Mouse (Mus musculus) left cerebral cortex, postnatal 25 days (tissue): Measurements from ENCODE around the gene Dmrt3. TPM values are rescaled to one million over a fixed set of nuclear protein-coding genes. Genes with fewer than 3 reads are reported as not detected.

Source experiments
- DNase-seq, 2 experiments: peaks; one replicate each; pipeline ENCODE4 v3.0.0; 2022; ENCODE audit warnings: low spot score in 2 of 2, mixed read lengths in 1 of 2
- intact Hi-C: fragments of 180-260 bp; cut with DNase I; formaldehyde crosslinking; loops from one replicate; pipeline ENCODE4 v1.15.1; 2025
- total RNA-seq, 2 experiments: library from RNA; stranded (reverse); gene quantifications; 2 replicates each; pipeline ENCODE4 v1.2.3; 2021

Gene Dmrt3
- total RNA-seq: under 1 TPM in 1 of 2 experiments, not detected in 1; 0.14 TPM

DNA sequence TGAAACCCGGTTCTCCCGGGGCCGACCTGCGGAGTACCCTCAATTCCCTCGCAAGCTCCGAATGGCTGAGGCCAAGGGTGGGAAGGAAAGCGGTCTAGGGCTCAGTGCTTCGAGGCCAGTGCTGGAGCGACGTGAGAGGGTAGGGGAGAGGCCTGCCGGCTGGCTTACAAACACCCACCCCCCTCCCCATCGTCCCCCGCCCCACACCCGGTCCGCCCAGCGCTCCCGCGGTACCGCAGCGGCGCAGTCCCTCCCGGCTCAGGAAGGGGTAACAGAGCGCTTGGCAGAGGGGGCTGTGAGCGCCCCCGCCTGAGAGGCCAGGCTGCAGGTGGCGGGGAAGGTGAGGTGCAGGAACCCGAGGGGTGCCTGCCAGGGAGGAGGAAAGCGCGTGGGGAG is at the start of gene Dmrt3:
TSS of gene Dmrt3 (plus strand) at position 287 of the 396 bp plus-strand sequence.
- no peak for DNase-seq
- intact Hi-C loops: no loop called here

DNA sequence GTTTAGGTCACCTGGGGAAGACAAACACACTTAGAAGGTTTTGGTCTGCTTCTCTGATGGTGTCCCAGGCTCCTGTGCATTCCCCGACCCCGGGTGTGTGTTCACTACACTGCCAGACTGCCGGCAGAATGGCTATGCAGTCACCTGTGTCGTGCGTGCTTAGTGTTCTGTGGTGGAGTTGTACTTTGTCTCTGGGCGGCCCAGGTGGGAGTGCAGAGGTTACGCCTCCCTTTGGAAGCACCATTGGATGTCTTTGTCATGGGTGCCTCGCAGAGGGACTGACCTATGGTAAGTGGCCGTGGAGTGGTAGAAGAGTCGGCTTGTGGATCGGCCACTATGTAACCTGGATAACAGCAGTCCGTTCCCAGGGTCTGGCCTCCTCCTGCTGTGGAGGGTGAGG is 45.7 kb upstream of the Dmrt3 start:
- intact Hi-C loops: no loop called here

DNA sequence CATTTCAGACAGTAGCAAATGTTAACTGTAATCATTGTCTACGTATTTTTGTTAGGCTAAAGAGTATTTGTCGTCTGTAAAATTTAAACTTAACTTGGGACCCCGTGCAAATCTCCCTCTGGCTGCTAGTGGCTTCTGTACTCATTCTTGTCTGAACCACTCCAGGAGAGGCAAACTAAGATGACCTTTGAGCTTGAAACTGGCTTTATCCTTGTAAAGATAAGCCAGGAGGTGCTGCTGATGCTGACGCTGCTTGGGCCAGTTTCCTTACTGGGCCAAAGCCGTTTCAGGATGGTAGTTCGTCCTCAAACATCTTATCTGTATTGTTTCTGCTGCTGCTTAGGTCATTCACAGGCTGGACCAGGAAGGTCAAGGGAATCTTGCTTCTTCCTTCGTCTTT is 40.3 kb upstream of the Dmrt3 start:
- intact Hi-C loops: no loop called here
- DNase-seq: no peak

More for the DNA sequence above, 45.7 kb upstream of the Dmrt3 start:
- DNase-seq: no peak

DNA sequence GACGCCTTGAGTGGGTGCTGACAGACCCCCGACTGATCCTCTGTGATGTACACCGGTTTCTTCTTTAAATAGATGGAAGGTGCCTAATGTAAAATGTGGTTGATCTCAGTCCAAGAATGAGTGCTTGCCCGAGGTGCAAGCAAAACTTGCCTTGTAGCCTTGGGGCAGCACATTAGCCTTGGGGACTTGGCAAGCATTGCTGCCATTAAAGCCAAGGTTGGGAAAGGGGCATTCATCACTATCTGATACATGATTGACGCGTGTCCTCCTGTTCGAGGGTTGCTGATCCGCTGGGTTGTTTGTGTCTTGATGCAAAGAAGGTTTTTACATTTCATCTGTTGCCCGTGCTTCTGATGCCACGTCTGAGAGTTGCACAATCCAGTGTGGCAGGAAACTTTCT is 35.7 kb upstream of the Dmrt3 start:
- intact Hi-C loops: no loop called here
- no peak for DNase-seq

DNA sequence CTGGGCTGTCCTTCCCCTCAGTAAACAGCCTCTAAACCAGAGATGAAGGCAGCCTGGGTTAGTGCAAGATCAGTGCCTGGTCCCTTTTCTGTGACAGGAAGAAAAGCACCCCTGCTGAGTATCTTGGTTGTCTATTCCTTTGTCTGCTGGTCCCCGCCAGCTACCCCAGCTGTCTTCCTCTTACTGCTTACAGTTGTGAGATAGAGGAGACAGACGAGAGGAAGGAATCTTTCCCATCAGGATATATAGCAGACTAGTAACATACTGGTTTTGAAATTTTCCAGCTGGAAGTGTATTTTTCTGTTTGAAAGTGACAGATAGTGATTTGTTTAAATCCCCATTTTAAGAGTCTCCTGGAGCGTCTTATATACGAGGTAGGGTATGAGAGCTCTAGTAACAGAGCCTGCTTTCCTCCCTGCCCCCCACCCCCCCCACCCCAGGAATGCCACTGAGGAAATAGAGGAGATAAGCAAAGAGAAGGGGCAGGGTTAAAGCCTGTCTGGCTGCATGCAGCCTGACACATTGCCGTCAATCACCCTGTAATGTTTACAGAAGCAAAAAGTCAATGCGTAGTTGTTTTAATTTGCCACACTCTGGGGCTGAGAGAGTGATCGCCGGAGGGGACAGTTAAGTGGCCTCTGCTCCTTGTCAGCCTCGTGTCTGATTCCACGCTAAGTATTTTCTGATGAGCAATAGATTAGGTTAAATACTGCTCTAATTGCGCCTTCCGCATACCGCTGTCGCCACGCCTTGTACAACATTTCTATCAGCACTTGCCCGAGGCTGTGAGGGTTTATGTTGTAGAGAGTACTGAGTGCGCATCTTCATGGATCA is 34.9 kb upstream of the Dmrt3 start:
- no peak for DNase-seq
- intact Hi-C loops: no loop called here

DNA sequence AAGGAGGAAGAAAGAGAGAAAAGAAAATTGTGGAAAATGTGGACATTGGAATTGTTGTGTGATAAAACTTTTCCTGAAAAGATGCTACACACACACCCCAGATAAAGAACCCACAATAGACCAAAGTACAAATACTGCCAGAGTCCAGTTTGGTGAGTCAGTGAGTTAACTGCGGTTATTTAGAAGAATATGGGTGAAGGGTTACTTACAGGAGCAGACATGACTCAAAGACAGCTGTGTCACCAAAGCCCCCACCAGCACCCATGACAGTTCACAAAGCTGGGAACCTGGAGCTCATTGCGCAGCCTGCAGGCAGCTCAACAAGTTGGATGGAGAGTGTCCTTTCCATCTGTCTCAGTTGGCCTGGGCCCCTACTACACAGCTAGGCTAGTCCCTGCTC is 31.7 kb upstream of the Dmrt3 start:
- DNase-seq: no peak
- intact Hi-C loops: no loop called here

DNA sequence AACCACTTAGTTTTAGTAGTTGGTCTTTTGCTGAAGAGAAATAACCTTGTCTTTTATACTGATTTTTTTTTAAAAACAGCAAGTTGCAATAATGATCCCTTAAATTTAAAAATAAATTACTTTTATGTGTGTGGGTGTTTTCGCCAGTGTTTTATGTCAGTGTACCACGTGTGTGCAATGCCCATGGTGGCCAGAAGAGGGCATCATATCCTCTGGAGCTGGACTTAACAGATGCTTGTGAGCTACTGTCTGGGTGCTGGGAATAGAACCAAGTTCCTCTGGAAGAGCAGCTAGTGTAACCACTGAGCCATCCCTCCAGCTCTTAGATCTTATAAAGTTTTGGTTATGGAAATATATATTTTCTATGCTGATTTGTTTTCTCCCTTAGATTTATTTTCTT is 30.7 kb upstream of the Dmrt3 start:
- intact Hi-C loops: no loop called here
- no peak for DNase-seq

DNA sequence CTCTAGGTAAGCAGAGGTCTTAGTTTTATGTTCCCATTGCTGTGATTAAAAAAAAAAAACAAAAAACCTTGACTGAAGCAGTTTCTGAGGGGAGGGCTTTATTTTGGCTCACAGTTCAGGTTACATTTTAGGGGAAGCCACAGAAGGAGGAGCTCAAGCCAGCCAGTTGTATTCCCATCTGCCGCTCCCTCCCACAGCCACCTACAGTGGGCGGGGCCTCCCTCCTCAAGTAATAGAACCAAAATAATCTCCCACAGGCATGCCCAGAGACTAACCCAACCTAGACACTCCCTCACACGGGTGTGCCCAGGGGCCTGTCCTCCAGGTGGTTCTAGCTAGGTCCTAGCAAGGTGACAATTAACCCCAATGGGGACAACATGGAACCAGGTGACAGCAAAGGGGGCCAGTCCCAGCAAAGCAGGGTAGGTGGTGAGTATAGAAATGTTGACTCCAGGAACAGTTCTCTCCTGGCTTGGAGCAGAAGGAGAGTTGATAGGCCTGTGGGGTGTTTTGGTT is 12.3 kb upstream of the Dmrt3 start:
- intact Hi-C loops: no loop called here
- no peak for DNase-seq

DNA sequence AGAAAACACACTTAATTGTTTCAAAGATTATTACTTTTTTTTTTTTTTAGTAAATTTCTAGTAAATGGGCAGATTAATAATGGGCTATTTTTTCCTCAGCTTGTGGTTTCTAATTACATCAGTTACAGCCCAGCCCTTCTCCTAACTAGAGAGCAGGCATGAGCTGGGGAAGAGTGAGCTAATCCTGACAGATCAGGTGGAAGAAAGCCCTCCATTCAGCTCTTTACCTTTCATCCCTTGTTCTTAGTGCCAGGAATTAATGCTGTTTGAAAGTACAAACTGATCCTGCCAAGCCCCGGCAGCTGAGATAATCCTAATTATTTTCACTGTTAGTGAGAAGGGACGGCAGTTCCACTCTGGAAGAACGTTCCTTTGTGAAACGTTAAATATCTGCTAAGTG is 11.5 kb upstream of the Dmrt3 start:
- DNase-seq: no peak
- intact Hi-C loops: no loop called here

DNA sequence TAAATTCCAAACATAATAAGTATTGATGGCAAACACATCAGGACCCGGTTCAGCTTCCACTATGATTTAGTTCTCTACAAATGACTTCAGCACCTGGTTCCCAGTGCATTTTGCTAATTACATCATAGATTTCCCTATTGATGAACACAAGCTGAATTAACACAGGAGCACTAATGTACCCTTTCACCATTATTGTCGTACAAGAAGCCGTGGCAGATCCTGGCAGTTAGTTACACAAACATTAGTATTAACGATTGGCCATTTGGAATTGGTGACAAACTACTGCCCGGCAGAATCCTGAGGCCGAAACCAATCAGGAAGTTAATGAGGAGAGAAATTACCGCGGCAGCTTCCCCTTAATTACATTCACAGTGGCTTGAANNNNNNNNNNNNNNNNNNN is 8.1 kb upstream of the Dmrt3 start:
- intact Hi-C loops: no loop called here

DNA sequence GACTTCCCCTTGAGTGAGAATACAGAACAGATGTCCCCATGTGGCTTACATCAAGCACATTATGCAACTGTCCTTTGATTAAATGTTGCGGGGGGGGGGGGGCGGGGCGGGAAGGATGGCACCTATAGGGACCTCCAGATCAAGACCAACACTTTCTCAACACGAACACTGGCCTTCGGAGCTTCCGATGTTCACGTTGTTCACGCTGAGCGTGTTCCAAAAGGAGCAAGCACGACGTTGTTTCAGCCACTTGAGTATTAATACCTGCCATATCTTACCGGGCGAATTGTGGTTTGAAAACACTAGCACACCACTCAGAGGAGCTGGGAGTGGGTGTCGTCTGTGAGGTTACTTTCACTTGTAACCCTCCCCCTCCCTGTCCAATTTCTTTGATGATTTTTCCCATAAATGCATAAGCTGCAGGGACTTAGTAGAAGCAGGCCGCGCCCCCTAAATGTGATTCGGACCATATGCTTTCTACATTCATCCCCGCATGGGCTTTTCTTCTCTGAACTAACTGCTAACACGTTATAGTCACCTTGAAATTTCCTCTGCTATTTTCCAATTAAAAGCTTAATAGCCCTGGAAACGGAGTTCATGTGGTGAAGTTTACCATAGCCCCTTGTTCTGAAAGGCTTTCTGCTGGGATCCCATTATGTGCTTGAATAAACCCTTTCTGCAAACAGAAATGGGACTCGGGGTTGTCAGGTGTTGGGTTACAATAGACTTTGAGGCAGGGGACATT is 2.5 kb upstream of the Dmrt3 start:
- intact Hi-C loops: loop anchor here (2.0 to 5.0 kb wide), 3 partner anchors 65 to 710 kb away; partner anchors contain the start of genes Dmrt1 and Dmrt2
- no peak for DNase-seq

More for the DNA sequence above, 8.1 kb upstream of the Dmrt3 start:
- DNase-seq: no peak

DNA sequence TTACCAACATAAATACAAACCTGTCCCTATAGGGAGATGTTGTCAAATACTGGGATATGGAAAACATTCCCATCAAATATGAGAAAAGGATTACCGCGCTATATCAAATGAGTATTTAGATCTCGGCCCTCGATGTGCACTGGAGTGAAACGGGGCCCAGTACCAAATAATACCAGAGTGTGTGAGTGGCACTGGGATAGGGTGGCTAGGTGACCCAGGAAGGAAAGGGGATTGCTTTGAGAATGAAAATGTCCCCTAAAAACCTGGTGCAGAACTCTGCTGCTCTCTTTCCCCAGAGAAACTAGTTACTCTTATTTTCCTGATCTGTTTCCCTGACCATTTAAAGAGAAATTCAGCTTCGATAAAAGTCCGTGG is 1.9 kb upstream of the Dmrt3 start:
- no peak for DNase-seq
- intact Hi-C loops: loop anchor here (5.0 kb wide), 2 partner anchors 101 to 711 kb away; partner anchors contain the start of gene Dmrt1

DNA sequence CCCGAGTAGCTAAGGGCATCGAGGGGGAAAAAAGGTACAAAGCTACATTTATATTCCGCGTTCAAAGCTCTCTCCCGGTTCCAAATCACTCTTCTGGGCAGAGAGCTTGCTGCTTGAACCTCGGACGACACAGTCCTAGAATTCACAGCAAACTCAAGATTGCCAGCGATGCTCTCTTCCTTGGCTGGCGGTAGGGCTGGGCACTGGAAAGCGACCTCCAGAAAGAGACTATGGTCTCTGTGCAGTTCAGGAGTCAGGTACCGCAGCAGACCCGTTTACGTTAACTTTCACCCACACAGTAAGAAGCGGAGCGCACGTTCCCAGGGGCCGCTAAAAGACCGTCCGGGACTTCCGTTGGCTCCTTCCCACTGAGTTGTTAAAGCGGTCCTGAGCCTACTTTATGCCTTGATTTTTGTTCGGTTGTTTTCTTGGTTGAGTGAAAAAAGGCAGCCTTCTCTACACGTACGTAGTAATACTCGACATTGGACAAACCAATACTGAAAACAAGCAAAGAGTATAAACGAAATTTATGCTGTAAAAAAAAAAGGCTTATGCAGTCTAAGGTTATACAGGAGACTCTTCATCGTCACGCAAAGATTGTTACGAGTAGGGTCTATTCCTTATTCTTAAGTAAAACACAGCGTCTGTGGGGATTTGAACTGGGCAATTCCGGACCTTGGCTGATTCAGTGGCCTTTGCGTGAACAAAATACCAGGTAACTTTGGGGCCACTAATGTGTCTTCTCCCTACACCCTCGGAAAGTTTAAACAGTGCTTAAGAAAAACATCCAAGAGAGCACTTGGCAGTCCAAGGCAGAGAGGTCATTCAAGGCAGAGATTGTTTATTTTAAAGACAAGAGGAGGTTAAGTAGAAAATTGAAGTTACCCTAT is 895 bp upstream of the Dmrt3 start:
- DNase-seq: peak in 1 of 2 experiments; percentile 18
- intact Hi-C loops: loop anchor here (5.0 kb wide), 2 partner anchors 102 to 712 kb away; partner anchors contain the start of gene Dmrt1

DNA sequence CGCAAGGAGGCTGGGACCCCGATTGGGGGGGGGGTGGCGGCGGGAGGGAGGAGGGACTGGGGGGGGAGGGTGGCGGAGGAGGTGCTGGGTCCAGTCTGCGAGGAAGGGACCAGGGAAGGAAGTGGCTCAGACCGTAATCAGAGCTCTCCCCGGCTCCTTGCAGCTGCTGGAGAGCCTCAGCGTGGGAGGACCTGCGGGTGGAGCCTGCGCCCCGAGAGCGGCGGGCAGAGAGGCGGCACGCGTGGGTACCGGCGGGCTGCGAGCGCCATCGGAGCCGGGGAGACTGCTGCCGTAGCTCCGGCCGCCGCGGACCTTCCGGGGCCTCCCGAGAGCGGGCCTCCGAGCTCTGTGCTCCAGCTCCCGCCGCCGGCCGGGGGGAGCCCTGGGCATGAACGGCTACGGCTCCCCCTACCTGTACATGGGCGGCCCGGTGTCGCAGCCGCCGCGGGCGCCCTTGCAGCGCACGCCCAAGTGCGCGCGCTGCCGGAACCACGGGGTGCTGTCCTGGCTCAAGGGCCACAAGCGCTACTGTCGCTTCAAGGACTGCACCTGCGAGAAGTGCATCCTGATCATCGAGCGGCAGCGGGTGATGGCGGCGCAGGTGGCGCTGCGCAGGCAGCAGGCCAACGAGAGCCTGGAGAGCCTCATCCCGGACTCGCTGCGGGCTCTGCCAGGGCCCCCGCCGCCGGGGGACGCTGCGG is 460 bp downstream of the Dmrt3 start:
- no peak for DNase-seq
- intact Hi-C loops: no loop called here

DNA sequence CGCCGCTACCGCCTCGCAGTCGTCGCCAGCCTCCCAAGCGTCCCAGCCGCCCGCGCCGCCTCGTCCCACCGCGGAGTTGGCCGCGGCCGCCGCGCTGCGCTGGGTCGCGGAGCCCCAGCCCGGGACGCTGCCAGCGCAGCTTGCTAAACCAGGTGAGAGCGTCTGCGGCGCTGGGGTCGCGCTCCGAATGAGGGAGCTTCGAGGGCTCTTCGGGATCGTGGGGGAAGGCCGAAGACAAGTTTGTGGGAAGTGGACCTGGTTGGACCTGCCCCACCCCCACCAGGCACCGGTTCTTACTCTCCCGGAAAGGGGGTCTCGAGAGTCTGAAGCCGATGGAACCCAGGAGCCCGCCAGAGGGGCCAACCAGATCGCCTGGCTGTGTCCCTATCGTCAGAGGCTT is 1.0 kb downstream of the Dmrt3 start:
- no peak for DNase-seq
- intact Hi-C loops: no loop called here

DNA sequence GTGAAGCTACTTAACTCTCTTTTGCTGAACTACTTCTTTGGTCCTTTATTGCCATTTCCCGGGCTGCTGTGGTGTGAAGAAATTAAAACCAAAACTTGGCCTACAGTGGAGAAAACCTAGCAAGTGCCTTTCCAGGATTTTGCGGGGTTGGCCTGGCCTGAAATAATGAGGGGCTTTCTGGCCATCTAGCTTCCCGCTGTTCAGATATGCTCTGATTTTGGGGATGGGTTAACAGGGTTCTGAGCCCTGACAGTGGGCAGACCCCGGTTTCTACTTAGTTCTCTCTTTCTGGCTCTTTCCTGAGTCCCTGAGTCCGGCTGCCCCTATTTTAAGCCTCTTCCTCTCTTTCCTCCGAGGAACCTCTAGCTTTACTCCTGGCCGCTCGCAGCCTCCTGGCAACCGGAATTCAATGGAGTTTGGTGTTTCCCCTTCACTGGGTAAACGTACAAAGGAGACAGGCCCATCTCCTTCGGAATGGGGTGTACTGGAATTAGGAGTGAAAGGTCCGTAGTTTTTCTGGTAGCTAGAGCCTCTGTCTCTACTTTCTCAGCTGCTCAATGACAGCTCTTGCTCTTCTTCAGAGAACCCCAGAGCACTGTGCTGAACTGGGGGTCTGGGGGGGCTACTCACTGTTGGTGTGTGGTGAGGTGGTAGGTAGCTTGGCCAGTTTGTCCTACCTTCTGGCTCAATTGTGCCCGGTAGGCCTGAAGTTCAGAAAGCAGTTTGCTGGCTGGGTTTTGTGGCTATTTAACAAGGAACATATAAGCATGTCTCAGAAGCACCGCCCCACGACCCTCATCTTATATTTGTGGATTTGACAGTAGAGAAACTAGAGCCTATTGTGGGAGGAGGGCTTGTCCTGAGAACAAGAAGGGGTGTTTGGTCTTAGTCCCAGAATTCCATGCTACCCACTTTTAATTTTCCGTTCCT is 2.0 kb downstream of the Dmrt3 start:
- intact Hi-C loops: no loop called here
- no peak for DNase-seq

DNA sequence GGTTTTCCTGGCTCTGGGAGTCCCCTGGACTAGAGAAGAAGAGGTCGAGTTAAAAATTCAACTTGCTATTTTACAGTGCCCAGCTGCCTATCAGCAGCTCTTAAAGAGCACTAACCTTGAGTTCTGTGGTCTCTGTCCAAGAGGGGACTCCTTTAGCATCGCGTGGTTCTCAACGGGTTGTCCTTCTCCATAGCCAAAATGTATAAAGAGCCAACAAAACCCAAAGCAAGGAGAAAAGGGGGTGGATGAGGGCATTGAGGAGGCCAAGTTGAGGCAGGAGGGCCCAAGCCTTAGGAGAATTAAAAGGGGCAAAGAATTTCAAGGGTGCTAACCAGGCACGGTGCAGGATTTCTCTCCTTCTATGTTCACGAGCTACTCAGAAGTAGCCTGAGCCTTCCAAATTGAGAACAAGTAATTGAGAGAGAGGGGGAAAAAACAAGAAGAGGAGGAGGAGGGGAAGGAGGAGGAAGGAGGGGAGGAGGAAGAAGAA is 2.8 kb downstream of the Dmrt3 start:
- DNase-seq: no peak
- intact Hi-C loops: no loop called here
